Mouse (Mus musculus): ENCODE results near the gene Gm49711. TPM values are rescaled to one million over a fixed set of nuclear protein-coding genes. Genes with fewer than 3 reads are reported as not detected.

Gene Gm49711
- total RNA-seq, 4 experiments from 2014 or later = not detected

DNA sequence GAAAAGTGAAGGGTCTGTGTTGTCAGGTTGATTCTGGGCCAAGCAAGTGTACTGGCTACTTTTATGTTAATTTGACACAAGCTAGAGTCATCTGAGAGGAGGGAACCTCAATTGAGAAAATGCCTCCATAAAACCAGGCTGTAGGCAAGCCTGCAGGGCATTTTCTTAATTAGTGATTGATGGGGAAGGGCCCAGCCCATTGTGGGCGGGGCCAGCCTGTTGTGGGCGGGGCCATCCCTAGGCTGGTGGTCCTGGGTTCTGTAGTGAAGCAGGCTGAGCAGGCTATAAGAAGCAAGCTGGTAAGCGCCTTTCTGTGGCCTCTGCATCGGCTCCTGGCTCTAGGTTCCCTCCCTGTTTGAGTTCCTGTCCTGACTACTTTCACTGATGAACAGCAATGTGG is 69.1 kb downstream of the Gm49711 start:
- DNase-seq = no peak

DNA sequence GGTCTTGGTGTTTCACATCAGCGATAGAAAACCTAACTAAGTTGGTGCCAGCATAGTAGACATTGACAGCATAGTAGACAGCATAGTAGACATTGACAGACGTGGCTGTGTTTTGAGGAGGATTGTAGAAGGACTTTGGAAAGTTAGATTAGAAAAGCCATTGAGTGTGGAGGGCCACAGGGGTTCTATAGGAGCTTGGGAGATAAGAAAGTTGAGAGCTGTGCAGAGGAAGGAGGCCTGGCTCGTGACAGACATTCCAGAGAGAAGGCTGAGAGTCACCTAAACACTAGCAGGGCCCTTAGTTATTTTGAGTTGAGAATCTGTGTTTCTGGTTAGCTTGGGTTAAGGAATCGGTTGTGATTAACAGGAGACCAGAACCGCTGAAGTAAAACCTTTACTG is 69.5 kb downstream of the Gm49711 start:
- DNase-seq = no peak

DNA sequence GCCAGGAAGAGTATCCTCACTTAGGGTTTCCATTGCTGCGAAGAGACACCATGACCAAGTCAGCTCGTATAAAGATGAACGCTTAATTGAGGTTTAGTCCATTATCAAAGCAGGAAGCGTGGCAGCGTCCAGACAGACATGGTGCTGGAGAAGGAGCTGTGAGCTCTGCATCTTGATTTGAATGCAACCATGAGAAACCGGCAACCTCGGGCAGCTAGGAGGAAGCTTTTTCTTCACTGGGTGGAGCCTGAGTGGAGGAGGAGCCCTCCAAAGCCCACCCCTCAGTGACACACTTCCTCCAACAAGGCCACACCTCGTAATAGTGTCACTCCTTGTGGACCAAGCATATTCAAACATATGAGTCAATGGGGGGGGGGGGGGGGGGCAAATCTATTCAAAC is 71.7 kb downstream of the Gm49711 start:
- DNase-seq = no peak

DNA sequence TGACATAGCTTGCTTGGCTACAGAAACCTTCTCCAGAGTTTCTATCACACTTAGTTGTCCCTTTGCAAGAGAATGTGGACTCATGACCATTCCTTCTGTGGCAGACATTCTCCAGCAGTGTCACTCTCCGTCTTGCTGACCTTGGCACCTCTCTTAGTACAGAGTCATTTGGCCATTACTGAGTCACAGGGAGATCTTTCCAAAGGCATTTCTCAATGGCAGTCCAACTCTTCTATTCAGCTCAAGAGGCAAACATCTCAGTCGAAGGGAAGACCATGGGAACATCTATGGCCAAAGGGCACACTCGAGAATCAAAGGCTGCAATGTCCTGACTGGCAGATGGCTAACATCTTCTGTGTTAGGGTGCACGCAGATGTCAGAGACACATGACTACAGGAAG is 74.4 kb downstream of the Gm49711 start:
- peak; percentile 38 for DNase-seq

DNA sequence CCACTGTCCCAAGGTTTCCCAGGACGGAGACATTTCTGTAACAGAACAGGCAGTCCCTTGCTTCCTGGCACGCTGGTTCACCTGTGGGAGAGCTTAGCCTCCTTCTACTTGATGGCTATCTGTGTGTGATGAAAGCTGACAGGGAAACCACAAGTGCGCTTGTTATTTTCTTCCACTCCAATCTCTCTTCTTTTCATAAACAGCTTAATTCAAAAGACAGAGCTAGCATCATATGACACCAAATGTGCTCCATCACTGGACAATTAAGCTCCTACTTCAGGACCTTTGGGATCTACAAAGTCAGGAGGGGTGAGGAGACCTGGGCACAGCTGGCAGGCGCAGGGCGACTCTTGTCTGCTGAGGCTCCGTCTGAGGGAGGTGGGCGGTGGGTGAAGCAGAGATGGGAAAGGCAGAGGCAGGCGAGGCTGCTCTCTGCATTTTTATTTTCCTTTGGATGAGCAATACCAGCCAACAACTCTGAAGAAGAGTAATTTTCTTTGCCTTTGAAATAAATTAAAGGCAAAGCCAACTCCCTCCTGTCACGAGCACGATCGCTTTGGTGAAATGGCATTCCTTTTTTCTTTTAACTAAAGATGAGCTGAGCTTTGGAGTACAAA is 76.1 kb downstream of the Gm49711 start:
- no peak for DNase-seq

DNA sequence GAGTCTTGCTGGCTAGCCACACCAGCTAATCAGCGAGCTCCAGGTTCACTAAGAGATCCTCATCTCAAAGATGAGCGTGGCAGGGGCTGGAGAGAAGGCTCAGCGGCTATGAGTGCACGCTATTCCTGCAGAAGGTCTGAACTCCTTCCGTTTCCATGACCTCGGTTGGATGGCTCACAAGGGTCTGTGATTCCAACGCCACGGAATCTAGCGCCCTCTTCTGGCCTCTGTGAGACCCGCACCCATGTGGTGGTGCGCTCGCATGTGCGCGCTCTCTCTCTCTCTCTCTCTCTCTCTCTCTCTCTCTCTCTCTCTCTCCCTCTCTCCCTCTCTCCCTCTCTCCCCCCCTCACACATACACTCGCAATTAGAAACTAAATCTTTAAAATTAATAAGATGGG is 78.2 kb downstream of the Gm49711 start:
- no peak for DNase-seq

DNA sequence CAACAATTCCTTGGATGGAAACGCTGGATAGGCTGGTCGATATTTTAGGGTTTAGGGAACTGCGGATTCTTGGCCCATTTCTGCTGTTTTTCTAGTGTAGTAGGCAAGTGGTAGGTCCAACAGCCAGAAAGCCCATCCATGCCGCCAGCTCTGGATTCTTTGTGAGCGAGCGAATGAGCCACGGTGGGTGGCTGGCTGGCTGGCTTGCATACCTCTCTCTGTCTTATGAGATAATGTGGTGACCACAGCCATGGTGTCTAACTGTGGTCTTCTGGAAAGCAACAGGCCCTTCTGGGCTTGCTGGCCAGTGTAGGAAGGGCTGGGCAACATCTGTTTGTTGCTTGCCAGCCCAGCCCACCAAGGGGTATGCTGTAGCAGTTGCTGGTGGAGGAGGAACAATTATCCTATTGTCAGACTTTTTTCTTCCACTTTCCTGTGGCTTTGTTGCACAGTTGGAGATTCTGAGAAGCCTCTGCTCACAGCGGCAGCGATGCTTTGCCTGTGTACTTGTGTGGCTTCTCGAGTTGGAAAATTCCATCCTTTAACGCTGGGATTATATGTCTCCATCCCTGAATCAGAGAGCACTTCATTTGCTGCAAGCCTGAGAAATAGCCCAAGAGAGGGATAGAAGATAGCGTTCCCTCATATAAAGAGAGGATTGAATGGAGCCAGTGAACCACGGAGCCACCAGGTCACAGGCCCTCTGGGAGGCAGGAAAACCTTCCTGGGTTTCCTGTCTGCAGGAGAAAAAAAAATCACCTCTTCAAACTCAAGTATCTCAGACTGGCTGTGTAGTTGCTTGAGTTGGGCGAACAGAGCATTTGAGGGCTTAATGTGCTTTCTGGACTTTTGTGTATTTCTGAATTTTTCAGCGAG is 81.5 kb downstream of the Gm49711 start:
- DNase-seq = no peak

DNA sequence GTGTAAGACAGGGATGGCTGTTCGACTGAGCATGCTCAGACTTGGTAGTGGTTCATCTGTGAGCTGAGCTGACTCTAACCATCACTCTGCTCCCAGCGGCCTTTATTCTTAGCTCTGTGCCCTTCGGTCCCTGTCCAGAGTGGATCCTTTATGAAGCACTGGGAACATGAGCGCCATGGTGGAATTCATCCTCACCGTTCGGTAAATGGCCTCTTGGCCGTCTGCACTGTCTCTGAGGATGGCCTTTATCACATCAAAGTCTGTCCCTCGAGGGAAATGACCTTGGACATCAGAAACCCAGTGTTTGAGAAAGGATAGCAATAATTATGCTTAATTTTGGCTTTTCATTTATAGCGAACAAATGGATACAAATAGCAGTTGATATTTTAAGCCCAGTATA is 82.2 kb downstream of the Gm49711 start:
- no peak for DNase-seq

DNA sequence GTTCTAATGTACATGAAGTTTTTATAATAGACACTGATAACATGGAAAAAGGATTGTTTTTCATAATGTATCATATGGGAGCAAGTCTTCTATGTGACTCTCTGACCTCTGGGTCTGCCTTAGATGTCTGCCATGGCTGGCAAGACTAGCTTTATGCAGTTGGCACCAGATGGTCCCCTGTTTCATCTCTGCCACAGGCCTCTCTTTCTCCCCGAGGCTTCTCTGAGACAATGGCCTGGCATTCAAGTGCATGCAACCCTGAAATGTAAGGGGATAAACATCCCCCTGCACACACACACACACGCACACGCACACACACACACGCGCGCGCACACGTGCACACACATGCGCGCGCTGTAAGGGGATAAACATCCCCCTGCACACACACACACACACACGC is 82.9 kb downstream of the Gm49711 start:
- DNase-seq = no peak

DNA sequence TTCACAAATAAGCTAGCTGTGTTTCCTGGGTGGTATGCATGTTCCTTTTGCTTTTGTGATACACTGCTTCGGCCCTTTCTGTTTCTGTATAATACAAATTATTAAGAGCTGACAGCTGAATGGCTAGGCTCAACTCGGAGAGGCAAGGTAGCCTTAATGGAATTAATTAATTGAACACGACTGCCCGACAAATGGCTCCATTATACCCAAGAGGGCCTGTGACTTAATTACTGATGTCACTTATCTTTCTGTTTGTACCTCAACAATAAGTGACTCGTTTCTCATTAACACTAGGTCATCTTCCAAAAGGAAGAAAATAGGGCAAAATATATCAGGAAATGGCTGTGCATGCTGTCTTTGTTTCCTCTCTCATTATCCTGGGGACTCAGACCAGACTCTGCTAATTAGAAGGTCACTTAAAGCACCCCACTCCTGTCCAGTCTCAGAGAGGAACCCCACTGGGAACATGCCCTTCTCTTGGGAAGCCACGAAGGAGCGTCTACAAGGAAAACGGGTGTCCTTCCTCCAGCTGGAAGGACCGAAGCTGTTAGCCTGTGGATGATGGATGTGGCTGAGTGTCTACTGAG is 84.4 kb downstream of the Gm49711 start:
- DNase-seq = no peak

DNA sequence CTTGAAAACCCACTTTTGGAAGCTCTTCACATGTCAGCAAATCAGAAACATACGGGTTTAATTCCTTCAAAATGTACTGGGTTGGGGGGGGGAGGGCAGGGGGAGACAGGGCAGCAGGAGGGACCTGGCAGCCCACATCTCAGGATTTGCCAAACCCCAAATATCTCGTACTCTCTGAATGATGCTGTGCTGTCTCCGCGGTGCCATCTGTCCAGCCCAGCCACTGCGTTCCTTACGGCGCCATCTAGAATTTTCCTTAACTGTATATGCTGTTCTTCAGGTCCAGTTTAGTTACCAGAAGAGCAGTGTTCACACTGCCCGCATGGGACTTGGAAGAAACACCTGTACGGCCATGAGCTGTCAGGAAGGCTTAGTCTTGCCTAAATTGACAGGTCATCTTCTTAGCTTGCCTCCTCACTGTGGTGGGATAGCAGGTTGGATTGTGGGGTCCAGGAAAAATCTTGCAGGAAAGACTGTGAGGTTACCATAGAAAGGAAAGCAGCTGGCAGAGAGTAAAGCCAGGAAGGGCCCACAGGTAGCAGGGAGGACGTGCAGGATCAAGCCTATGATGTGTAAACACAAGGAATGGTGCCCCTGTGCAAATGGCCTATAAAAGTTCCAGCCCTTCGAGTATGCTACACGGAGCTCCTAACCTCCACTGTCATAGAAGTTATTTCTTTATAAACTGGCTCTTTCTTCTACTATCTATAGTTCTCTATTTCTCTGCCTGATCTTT is 89.7 kb downstream of the Gm49711 start:
- DNase-seq = no peak

DNA sequence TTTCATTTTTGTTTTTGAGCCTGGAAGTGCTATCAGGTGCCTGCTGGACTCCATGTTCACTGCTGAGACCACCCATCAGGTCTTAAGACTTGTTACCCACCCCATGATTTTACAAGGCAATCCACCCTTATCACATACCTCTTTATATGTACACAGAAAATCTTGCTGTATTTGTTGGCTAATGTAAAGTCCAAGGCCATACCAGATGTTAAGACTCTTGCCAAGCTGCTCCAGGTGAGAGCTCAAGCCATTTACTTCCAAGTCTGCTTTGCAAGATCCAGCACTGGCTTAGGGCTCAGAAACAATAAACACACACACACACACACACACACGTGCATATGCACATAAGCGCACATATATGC is 90.2 kb downstream of the Gm49711 start:
- no peak for DNase-seq

DNA sequence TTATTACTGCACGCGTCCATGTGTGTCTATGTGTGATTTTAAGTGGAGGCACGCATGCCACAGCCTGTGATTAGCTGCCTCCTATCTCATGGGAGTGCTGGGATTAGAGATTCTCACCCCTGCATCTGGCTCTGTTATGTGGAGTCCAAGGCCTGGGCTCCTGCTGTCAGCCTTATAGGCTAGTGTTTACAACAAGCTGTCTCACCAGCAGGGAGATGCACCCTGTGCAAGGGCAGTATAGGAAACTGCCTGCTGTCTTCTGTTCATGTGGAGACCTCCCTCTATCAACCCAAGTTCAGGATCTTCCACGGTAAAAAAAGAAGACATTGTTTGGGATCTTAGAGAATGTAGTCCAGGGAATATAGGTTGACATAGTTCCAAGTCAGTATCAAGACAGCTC is 92.9 kb downstream of the Gm49711 start:
- no peak for DNase-seq

DNA sequence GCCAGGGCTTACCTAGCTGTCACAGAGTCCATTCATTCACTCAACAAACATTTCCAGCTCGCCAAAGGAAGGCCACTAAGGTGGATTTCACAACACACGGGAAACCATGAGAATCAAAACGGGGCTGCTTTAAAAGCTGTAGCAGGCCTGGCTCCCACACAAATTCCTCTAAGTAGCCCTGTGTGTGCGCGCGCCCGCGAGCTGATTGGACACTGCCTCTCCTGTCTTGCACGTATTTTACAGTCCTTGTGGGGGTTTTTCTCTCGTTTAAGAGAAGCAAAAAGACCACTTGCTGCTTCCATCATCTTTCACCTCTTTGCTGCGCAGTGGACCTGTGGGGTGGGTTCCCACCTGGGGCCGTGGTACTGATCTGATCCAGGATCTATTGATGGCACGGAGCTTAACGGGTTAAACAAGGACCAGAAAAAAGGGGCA is 99.9 kb downstream of the Gm49711 start:
- DNase-seq = peak; percentile 41

DNA sequence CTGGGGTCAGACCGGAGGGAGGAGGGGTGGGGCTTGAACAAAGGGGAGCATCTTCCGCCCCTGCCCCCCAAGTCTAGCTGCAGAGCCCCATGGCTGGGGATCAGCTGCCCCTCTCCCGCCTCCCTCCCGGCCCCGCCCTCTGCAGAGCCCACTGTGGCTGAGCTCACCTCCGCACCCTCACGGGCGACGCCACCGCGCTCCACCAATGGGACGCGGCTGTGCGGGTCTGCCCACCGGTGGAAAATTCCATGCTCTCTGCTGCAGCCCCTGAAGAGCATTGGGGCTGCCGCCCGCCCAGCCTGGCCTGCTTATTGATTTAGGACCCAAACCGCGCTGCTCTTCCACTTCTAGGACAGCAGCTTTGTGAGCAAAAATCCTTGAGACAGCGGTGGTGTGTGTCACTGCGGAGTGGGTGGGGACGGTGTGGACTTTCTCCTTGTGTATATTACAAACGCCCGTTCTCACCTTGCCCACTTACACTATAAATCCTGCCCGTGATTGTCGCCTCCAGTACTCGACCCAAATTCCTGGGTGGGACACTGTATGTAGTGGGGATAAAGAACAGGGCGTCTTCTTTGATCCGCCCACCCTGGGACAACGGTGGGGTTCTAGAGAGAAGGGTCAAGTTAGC is 100.5 kb downstream of the Gm49711 start:
- DNase-seq = peak; percentile 75

DNA sequence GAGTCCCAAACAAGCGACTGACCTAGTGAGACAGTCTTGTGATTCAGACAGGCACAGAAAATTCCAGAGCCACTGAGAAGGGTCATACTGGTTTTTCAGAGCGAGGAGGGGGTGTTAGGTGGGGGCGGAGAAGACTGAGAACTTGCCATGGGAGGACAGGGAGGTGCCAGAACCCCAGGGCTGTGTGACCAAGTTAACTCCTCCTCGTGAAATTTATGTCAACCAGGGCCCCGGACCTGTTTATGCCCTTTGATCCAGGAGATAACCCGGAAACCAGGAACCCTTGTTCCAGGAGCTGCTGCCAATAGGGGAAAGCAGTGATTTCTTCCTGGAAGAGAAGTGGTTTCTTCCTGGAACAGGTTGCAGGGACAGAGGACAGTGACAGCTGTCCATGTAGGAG is 101.0 kb downstream of the Gm49711 start:
- DNase-seq = peak; percentile 5

DNA sequence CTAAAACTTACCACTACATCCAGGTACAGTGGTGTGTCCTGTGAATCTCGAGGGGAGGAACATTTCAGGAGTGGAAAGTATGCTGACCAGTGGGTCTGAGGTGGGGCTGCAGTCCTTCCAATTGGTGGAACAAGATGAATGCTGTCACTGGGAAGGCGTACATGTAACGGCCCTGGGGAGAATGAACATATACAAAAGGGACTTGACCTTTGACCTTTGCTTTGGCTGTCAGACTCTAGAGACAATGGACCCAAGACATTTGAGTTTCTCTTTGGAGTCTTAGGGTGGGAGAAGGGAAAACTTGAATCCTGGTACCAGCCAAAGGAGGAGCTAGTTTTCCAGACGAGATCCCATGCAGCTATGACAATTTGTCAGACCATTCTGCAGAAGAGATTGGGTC is 104.2 kb downstream of the Gm49711 start:
- DNase-seq = no peak

DNA sequence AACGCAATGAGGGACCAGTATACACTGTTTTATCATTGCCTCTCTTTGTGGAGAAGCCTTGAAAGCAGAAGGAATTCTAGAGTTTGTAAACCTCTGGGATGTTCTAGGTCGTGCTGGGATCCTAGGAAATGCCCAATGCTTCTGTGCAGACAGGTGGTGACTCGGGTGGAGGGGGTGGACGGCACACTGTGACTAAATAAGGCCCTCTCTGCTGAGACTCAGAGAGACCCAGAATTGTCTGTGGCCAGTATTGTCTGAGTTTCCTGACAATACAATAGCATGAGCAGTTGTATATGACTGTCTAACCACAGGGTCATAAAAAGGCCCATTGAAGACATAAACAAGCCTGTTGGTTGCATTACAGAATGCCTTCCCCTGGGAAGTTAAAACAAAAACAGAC is 105.4 kb downstream of the Gm49711 start:
- DNase-seq = no peak

DNA sequence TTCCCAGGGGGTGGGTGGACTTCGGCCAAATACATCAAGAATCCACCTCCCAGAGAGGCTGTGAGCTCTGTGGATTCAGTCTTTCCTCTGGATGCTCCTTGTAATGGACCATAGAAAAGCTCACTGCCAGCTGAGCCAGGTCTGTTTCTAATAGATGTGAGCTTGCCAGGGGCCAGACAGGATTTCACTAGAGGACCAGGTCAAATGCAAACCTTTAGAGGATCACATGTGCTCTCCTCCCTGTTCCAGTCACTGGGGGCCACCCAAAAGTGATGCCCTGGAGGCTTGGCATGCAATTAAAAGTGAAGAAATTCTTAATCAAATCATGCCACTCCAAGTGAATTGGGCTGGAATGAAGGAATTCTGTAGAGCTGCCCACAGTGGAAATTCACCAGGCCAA is 117.9 kb downstream of the Gm49711 start:
- no peak for DNase-seq

DNA sequence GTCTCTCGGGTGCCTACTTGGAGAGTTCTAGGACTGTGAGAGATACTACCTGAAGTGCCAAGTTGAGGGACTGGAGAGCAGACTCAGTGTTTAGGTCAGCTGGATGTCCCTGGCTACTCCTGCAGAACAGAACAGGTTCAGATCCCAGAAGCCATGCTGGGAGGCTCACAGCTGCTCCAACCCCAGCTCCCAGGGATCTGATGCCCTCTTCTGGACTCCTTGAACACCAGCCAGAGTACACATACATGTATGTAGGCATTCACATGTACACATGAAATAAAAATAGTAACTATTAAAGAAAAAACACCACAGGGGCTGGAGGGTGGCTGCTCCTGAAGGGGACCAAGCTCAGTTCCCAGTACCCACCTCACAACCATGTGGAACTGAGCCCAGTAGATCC is 119.6 kb downstream of the Gm49711 start:
- DNase-seq = no peak

DNA sequence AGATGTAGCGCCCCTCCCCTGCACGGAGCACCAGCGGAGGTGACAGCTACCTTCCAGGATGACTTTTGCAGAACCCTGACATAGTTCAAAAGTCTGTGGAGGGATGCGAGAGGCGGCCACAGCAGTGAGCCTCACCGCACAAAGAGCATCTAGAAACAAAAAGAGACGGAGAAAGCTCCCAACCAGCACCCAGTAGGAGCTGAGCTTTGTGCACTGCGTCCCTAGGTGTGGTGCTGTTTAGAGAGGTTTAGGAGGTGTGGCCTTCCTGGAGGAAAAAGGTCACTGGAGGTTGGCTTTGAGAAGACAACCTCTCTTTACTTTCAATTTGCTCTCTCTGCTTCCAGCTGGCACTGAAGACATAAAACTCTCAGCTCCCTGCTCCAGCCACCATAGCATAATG is 121.2 kb downstream of the Gm49711 start:
- no peak for DNase-seq

DNA sequence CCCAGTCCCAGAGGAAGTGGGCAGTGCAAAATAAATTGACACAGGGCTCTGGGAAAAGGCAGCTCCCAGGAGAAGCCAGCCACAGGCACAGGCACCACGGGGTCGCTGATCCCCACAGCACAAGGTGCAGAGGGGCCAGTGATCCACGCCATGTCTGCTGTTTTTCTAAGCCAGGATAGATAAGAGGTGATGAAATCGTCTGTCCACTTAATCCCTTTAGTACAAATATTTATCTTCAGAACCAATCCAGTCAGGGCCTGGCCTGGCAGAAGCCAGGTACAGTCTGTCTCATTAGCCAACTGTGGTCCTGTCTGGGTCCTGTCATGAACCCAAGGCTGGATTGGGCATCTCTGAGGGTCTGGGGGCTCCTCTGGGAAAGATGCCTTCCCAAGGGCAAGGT is 125.4 kb downstream of the Gm49711 start:
- DNase-seq = no peak

DNA sequence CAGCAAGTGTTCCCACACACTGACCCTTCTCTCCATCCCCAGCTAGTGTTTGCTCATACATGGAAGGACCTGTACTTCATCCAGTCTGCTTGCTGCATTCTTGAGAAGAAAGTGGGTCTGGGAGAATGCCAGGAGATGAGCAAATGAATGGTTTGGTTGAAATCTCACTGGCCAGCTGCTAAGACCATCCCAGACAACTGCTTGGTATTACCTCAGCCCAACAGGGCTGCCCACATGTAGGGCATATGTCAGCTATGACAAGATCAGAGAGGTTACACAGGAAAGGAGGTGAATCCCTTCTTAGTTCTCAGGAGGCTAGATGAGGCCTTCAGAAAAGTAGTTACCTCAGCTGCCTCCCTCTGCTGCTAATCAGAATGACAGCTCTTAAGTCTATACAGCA is 132.5 kb downstream of the Gm49711 start:
- no peak for DNase-seq
